Mouse (Mus musculus) hindbrain, postnatal 0 days (tissue): Measurements from ENCODE around the gene Itgal. TPM values are rescaled to one million over a fixed set of nuclear protein-coding genes. Genes with fewer than 3 reads are reported as not detected.

Source experiments
- ATAC-seq: fragments of 200-750 bp; cut with Nextera tagmentation; 2 replicates; pipeline ENCODE4 v1.8.0; 2017; ENCODE audit warnings: mild to moderate bottlenecking, moderate TSS enrichment, moderate library complexity
- DNase-seq: peaks from one replicate; pipeline ENCODE4 v3.0.0-alpha.2; 2015; ENCODE audit warnings: low spot score
- H3K27ac ChIP-seq: fragments of 300-500 bp; sonication (generic); 2 replicates; pipeline ENCODE4 v1.5.1; 2014; ENCODE audit warnings: mild to moderate bottlenecking
- H3K27me3 ChIP-seq: fragments of 300-500 bp; sonication (generic); 2 replicates; pipeline ENCODE4 v1.6.1; 2014; ENCODE audit warnings: low read length, mixed read lengths; ENCODE audit not compliant: insufficient read depth
- H3K36me3 ChIP-seq: fragments of 300-500 bp; sonication (generic); 2 replicates; pipeline ENCODE4 v1.6.1; 2014; ENCODE audit warnings: low read length, mixed read lengths; ENCODE audit not compliant: insufficient read depth
- H3K4me1 ChIP-seq: fragments of 300-500 bp; sonication (generic); 2 replicates; pipeline ENCODE4 v1.6.1; 2014; ENCODE audit warnings: antibody characterized with exemption, low read length, mixed read lengths; ENCODE audit not compliant: insufficient read depth
- H3K4me2 ChIP-seq: fragments of 300-500 bp; sonication (generic); 2 replicates; pipeline ENCODE4 v1.6.1; 2014; ENCODE audit warnings: low read depth, mild to moderate bottlenecking, low read length, moderate library complexity, mixed read lengths
- H3K4me3 ChIP-seq: fragments of 300-500 bp; sonication (generic); 2 replicates; pipeline ENCODE4 v1.5.1; 2014; ENCODE audit warnings: low read length
- H3K9ac ChIP-seq: fragments of 300-500 bp; sonication (generic); replicated peaks from 2 replicates; pipeline ENCODE4 v1.6.1; 2014; ENCODE audit warnings: mild to moderate bottlenecking, low read length, moderate library complexity, mixed read lengths
- H3K9me3 ChIP-seq: fragments of 300-500 bp; sonication (generic); 2 replicates; pipeline ENCODE4 v1.6.1; 2016; ENCODE audit warnings: low read length, mixed read lengths
- CTCF ChIP-seq: IDR thresholded peaks from 2 replicates; pipeline ENCODE4 v1.5.1; 2016; ENCODE audit warnings: antibody characterized with exemption, control low read depth, low read depth
- WGBS: fragments of 180-500 bp; shearing (Covaris S2); extraction: QIAGEN DNeasy Blood & Tissue Kit; methylation state at CpG from one replicate; pipeline ENCODE4 v1.1.7; 2014; 5-methylcytosine and 5-hydroxymethylcytosine counted together
- polyA plus RNA-seq: library from polyadenylated mRNA; unstranded; fragments of >200 nt; fragmentation: Nextera tagmentation; extraction: Ambion mirVana; gene quantifications from 2 replicates; pipeline ENCODE4 v1.2.1, GENCODE M21; 2015
- total RNA-seq: library from RNA; depleted of rRNA; stranded (reverse); fragments of >200 nt; gene quantifications from 2 replicates; pipeline ENCODE4 v1.2.3, GENCODE M21; 2014

Gene Itgal
- total and polyA plus RNA-seq, 2 experiments from 2014 or later, result 0.26 TPM; not detected in 1

DNA sequence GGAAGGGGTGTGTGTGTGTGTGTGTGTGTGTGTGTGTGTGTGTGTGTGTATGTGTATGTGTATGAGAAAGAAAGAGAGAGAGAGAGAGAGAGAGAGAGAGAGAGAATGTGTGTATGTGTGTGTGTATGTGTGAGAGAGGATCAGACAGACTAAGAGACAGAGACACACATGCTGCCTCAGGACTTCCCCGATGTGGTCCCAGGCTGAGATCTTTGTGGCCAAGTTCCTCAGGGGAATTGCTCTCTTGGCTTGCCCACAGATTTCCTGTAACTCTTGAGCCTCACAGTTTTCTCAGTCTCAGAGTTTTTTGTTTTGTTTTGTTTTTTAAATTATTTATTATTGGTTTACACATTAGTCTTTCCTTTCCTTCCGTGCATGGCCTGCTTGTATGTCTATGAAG is 6.8 kb upstream of the Itgal start:
- H3K4me3 ChIP-seq, result no peak overlapping the region
- DNase-seq (no peak), ATAC-seq (no peak)
- no peak overlapping the region for H3K4me2 ChIP-seq
- no peaks in the 10 kb centered on the region for H3K27me3 ChIP-seq
- no peaks in the 10 kb centered on the region for H3K4me1 ChIP-seq
- no peak overlapping the region for H3K9ac ChIP-seq
- H3K36me3 ChIP-seq, result no peaks in the 10 kb centered on the region
- WGBS, result 78% methylated on average over 2 of the region's 2 CpGs
- no peak overlapping the region for H3K27ac ChIP-seq
- no peak for TF ChIP-seq CTCF
- H3K9me3 ChIP-seq, result no peaks in the 10 kb centered on the region; the same call in 1 of the 2 replicates

DNA sequence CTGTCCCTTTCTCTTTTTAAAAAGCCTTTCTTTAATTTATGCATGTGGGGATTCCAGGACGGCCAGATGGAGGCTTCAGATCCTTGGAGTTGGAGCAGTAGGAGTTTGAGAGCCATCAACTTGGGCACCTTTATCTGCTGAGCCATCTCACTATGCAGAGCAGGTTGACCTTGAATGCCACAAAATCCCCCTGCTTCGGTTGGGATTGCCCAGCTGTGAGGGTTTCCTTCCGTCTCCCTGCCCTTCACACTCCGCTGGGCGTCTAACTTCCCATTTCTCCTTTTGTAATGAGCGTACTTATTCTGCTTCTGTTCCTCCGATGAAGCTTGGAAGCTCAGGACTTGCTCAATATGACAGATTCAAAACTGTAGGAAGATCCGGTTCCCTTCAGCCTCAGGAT is 5.9 kb upstream of the Itgal start:
- no peaks in the 10 kb centered on the region for H3K36me3 ChIP-seq
- H3K27ac ChIP-seq, result no peak overlapping the region
- no peak for DNase-seq
- no peak for TF ChIP-seq CTCF
- H3K9me3 ChIP-seq, result no peaks in the 10 kb centered on the region; the same call in 1 of the 2 replicates
- no peak overlapping the region for H3K9ac ChIP-seq
- H3K27me3 ChIP-seq, result no peaks in the 10 kb centered on the region
- no peak for ATAC-seq
- no peaks in the 10 kb centered on the region for H3K4me1 ChIP-seq
- no peak overlapping the region for H3K4me2 ChIP-seq
- WGBS, result 45% methylated on average over 8 of the region's 8 CpGs
- no peak overlapping the region for H3K4me3 ChIP-seq

DNA sequence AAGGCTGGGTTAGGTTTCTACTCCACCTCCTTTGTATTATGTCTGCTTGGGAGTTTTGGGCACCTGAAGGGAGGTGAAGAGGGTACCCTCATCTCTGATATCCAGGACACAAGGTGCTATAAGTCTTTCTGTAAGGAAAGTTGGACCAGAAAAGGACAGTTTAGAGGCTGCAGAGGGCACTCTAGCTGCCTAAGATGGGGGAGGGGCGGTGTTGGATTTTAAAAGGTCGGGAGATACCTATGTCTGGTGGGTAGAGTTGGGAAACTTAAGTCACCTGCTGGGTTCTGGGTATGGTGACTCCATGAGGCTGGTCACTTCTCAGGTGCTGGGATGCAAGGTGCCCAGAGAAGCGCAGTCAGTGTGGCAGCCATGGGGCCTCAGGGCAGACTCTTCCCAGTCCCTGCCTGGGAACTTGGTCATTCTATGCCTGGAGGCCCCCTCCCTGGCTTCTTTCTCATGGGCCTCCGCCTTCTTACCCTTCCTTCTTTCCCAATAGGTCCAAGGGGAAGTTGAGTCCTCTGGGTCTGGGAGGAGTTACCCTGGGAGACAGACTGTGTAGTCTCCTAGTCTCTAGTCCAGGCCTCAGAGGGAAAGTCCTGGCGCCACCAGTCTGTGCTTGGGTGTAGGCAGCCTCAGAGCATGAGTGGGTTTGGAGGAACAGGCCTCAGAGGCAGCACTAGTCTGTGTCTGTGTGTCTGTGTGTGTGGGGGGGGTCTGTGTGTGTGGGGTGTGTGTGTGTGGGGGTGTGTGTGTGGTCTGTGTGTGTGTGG is 911 bp downstream of the Itgal start:
- 90% methylated on average over 5 of the region's 5 CpGs for WGBS
- no peaks in the 10 kb centered on the region for H3K27me3 ChIP-seq
- H3K27ac ChIP-seq, result no peak overlapping the region
- H3K4me2 ChIP-seq, result no peak overlapping the region
- no peak for TF ChIP-seq CTCF
- no peaks in the 10 kb centered on the region for H3K4me1 ChIP-seq
- no peak overlapping the region for H3K4me3 ChIP-seq
- no peaks in the 10 kb centered on the region for H3K9me3 ChIP-seq
- H3K36me3 ChIP-seq, result no peaks in the 10 kb centered on the region
- H3K9ac ChIP-seq, result no peak overlapping the region
- DNase-seq (no peak), ATAC-seq (no peak)

DNA sequence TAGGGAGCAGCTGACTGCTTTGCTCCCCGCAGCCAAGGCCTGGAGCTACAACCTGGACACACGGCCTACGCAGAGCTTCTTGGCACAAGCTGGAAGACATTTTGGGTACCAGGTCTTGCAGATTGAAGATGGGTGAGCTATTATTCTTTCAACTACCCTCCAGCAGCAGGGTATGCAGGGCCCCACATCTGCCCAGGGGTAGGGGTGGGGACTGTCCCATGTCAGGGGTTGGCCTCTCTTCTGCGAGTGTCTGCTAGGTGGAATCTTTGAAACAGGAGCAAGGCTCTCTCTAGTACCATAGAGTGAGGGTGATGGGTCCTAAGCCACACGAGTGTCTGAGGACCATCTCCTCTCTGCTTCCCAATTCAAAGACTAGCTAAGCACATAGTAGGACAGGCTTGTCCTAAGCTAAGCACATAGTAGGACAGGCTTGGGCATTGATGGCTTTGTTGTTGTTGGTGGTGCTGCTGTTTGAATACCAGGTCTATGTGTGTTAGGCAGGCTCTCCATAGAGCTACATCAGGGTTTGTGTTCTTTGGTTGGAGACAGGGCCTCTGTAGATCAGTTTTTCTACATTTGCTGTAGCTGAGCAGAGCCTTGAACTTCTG is 1.6 kb downstream of the Itgal start:
- H3K9ac ChIP-seq, result no peak overlapping the region
- no peak for DNase-seq
- ATAC-seq, result no peak
- H3K27me3 ChIP-seq, result no peaks in the 10 kb centered on the region
- H3K27ac ChIP-seq, result no peak overlapping the region
- 93% methylated on average over 5 of the region's 5 CpGs for WGBS
- no peaks in the 10 kb centered on the region for H3K4me1 ChIP-seq
- no peak overlapping the region for H3K4me3 ChIP-seq
- H3K36me3 ChIP-seq, result no peaks in the 10 kb centered on the region
- no peak overlapping the region for H3K4me2 ChIP-seq
- TF ChIP-seq CTCF, result no peak
- no peaks in the 10 kb centered on the region for H3K9me3 ChIP-seq

DNA sequence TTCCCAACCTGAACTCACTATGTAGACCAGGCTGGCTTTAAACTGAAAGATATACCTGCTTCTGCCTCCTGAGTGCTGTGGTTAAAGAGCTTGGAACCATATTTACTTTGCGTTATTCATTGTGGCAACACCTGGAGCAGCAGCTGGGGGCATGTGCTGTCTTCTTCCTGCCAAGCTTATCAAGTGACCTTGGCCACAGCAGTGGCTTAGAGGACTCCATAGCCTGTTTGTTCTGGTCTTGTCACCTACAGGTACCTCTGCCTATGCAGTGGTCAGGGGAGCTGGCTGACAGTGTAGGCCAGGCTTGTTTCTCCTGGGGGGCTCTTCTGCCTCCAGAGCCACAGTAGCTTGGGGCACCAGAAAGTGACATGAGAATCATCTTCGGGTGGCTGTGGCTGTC is 12.4 kb downstream of the Itgal start:
- TF ChIP-seq CTCF, result no peak
- Histone ChIP-seq H3K36me3 (no peaks in the 10 kb centered on the region), H3K4me2 (no peak overlapping the region), H3K27me3 (no peaks in the 10 kb centered on the region), H3K4me3 (no peak overlapping the region), H3K9ac (no peak overlapping the region), H3K27ac (no peak overlapping the region), H3K9me3 (no peaks in the 10 kb centered on the region), H3K4me1 (no peaks in the 10 kb centered on the region)
- DNase-seq, result no peak
- ATAC-seq, result no peak
- WGBS, result 83% methylated on average over 2 of the region's 2 CpGs

DNA sequence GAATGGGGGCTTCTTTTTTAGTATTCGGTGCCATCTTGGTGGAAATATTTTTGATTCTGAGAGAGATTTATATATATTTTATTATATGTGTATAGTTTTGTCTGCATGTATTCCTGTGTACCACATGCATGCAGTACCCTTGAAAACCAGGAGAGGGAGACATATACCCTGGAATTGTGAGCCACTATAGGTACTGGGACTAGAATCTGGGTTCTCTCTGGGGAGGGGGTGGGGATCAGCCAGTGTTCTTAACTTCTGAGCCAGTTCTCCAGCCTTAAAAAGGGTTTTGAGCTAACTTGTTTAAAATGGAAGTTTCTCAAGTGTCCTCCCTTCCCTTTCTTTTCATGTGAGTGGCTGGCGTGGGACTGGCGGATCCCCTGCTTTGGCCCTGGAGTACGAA is 12.8 kb downstream of the Itgal start:
- no peaks in the 10 kb centered on the region for H3K27me3 ChIP-seq
- no peak overlapping the region for H3K27ac ChIP-seq
- DNase-seq, result peak; percentile 82
- ATAC-seq, result 0 out of 2 replicates have a peak, but pooled peaks have one; percentile 59
- no peaks in the 10 kb centered on the region for H3K4me1 ChIP-seq
- peak; percentile 84 for TF ChIP-seq CTCF
- H3K4me3 ChIP-seq, result no peak overlapping the region
- H3K9me3 ChIP-seq, result no peaks in the 10 kb centered on the region
- H3K36me3 ChIP-seq, result no peaks in the 10 kb centered on the region
- 61% methylated on average over 4 of the region's 4 CpGs for WGBS
- H3K9ac ChIP-seq, result no peak overlapping the region
- H3K4me2 ChIP-seq, result no peak overlapping the region

DNA sequence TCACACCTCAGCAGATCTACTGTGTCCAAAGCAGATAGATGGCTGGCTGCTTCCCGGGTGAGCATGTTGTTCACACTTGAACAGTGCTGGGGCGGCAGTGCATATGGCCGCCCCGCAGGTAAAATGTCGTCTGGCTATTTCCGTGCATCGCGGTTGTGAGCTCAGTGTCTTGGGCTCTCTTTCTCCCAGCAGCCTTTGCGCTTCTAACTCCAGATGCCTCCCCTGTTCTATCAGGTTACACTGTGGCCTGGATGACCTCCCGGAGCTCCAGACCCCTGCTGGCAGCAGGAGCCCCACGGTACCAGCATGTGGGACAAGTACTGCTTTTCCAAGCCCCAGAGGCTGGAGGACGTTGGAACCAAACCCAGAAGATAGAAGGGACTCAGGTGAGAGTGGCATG is 13.9 kb downstream of the Itgal start:
- DNase-seq, result no peak
- TF ChIP-seq CTCF, result no peak
- 73% methylated on average over 12 of the region's 12 CpGs for WGBS
- Histone ChIP-seq H3K9ac (no peak overlapping the region), H3K27ac (no peak overlapping the region), H3K36me3 (no peaks in the 10 kb centered on the region), H3K9me3 (no peaks in the 10 kb centered on the region), H3K4me2 (no peak overlapping the region), H3K4me1 (no peaks in the 10 kb centered on the region), H3K4me3 (no peak overlapping the region), H3K27me3 (no peaks in the 10 kb centered on the region)
- ATAC-seq, result no peak
